Mouse (Mus musculus): ENCODE measurements around the gene Armc5.

DNA sequence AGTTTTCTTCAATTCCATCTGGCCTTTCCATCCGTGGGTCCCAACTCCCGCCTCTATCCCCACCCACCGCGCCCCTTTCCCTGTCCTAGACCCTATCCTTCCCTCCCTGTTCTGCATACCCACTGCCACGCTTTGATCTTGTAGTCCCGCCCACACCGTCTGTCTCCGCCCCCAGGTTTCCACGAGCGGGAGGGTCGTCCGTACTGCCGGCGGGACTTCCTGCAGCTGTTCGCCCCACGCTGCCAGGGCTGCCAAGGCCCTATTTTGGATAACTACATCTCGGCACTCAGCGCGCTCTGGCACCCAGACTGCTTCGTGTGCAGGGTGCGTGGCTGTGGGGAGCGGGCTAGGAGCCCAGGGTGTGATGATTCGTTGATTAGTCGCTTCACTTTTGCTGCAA, 15.5 kb downstream of the Armc5 start:
- TF ChIP-seq CTCF (IDR thresholded peaks at IDR 0.05; ENCODE audit: extremely low read depth, insufficient read length, insufficient replicate concordance, low read depth, low read length) (no peak), POLR2A (IDR thresholded peaks at IDR 0.05; ENCODE audit: low read depth, low read length) (no peak)
